Mouse (Mus musculus): Measurements from ENCODE around the gene Akap17b. TPM values are rescaled to one million over a fixed set of nuclear protein-coding genes. Genes with fewer than 3 reads are reported as not detected.

The Akap17b gene
- polyA plus RNA-seq (2012; fragmentation: generic; extraction: Trizol) = 0.32 TPM

- H3K4me3 ChIP-seq = peak within 1 kb of the TSS; percentile 22
- H3K36me3 ChIP-seq (ENCODE audit: control insufficient read depth, insufficient read depth) = no peaks in the 10 kb centered on the region
- no peaks in the 10 kb centered on the region for H3K79me2 ChIP-seq (ENCODE audit: control insufficient read depth, insufficient read depth)
- peak within 1 kb of the TSS; percentile 60 for H3K4me2 ChIP-seq (ENCODE audit: low read depth)
- no peaks in the 10 kb centered on the region for H3K27me3 ChIP-seq (ENCODE audit: control insufficient read depth, insufficient read depth, insufficient read length)
- no peak for TF ChIP-seq CEBPB (IDR thresholded peaks at IDR 0.05; ENCODE audit: insufficient read depth, poor library complexity, severe bottlenecking)
- TF ChIP-seq MAX (IDR thresholded peaks at IDR 0.05; ENCODE audit: low read depth) = no peak
- no peak for TF ChIP-seq SRF (IDR thresholded peaks at IDR 0.05; ENCODE audit: control insufficient read depth, insufficient read length, low read depth)
- TF ChIP-seq USF1 (IDR thresholded peaks at IDR 0.05; ENCODE audit: low read depth) = no peak
- TF ChIP-seq TCF3 (IDR thresholded peaks at IDR 0.05; ENCODE audit: insufficient read length, low read depth) = no peak
- no peak for TF ChIP-seq MYOD1 (IDR thresholded peaks at IDR 0.05; ENCODE audit: control insufficient read depth in 1 of 3, insufficient read length in 2 of 3, low read depth in 2 of 3)
- TF ChIP-seq MYOG (IDR thresholded peaks at IDR 0.05; ENCODE audit: control insufficient read depth in 1 of 3, insufficient read depth in 1 of 3, insufficient read length in 2 of 3, low read depth in 2 of 3) = peak in 1 of 3 experiments; percentile 37
- TF ChIP-seq E2F4 (IDR thresholded peaks at IDR 0.05; ENCODE audit: insufficient read depth) = no peak
- TF ChIP-seq POLR2AphosphoS2 (IDR thresholded peaks at IDR 0.05; ENCODE audit: insufficient read length, low read depth) = no peak
- peak; percentile 19 for TF ChIP-seq POLR2A (IDR thresholded peaks at IDR 0.05; ENCODE audit: insufficient read length, low read depth)
- no peak for TF ChIP-seq TCF12 (IDR thresholded peaks at IDR 0.05; ENCODE audit: insufficient read depth, poor library complexity, severe bottlenecking)
- no peak for TF ChIP-seq REST (IDR thresholded peaks at IDR 0.05; ENCODE audit: insufficient read depth, insufficient read length)
- H3ac ChIP-seq (ENCODE audit: control insufficient read depth, insufficient read length) = peak within 1 kb of the TSS; percentile 34
These were observed at the start of gene Akap17b for GRCm38 (mm10) chrX:36644657-36645551. Gene Akap17b, minus strand, starts transcription at chrX:36645395.

DNA sequence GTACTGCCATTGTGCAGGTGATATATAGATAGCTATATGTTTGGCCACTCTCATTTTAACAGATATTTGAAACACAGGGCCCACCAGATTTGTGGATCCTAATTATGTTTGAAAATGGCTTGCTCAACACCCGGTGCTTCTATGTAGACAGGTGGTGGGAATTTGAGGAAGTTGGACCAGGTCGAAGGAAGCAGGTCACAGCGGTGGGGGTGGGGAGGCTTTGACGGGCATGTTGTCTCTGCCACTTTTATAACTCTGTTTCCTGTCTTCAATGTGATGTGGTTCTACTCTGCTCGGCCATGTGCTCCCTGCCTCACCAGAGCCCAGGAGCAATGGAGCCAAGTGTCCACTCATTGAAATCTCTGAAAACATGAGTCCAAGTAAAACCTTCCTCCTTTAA, 46.2 kb upstream of the Akap17b start:
- no peak overlapping the region for H3ac ChIP-seq (ENCODE audit: control insufficient read depth, insufficient read length)
- TF ChIP-seq TCF12 (IDR thresholded peaks at IDR 0.05; ENCODE audit: insufficient read depth, poor library complexity, severe bottlenecking) (no peak), REST (IDR thresholded peaks at IDR 0.05; ENCODE audit: insufficient read depth, insufficient read length) (no peak), MYOG (IDR thresholded peaks at IDR 0.05; ENCODE audit: control insufficient read depth in 1 of 3, insufficient read depth in 1 of 3, insufficient read length in 2 of 3, low read depth in 2 of 3) (no peak), POLR2AphosphoS2 (IDR thresholded peaks at IDR 0.05; ENCODE audit: insufficient read length, low read depth) (no peak), SRF (IDR thresholded peaks at IDR 0.05; ENCODE audit: control insufficient read depth, insufficient read length, low read depth) (no peak), E2F4 (IDR thresholded peaks at IDR 0.05; ENCODE audit: insufficient read depth) (no peak), CEBPB (IDR thresholded peaks at IDR 0.05; ENCODE audit: insufficient read depth, poor library complexity, severe bottlenecking) (no peak), MYOD1 (IDR thresholded peaks at IDR 0.05; ENCODE audit: control insufficient read depth in 1 of 3, insufficient read length in 2 of 3, low read depth in 2 of 3) (no peak), TCF3 (IDR thresholded peaks at IDR 0.05; ENCODE audit: insufficient read length, low read depth) (no peak), POLR2A (IDR thresholded peaks at IDR 0.05; ENCODE audit: insufficient read length, low read depth) (no peak), MAX (IDR thresholded peaks at IDR 0.05; ENCODE audit: low read depth) (no peak), USF1 (IDR thresholded peaks at IDR 0.05; ENCODE audit: low read depth) (no peak)
- no peak overlapping the region for H3K4me2 ChIP-seq (ENCODE audit: low read depth)
- no peaks in the 10 kb centered on the region for H3K27me3 ChIP-seq (ENCODE audit: control insufficient read depth, insufficient read depth, insufficient read length)
- H3K79me2 ChIP-seq (ENCODE audit: control insufficient read depth, insufficient read depth) = no peaks in the 10 kb centered on the region
- no peak overlapping the region for H3K4me3 ChIP-seq
- H3K36me3 ChIP-seq (ENCODE audit: control insufficient read depth, insufficient read depth) = no peaks in the 10 kb centered on the region

DNA sequence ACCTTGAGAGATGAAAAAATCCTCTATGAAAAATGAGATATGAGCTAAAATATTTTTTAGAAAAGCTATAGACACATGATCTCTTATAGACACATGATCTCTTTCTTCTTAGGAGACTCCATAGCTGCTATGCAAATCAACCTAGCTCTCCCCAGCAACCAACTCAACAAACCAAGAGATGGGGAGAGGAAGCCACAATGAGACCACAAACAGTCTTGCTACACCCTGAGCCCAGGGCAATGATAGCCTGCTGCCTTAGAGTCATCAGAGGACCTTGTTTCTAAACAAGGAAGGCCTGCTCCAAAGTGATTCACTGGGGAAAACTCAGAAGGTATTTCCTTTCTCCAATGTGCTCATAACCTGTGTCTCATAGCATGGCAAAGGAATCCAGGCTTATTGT, 44.5 kb upstream of the Akap17b start:
- no peak for TF ChIP-seq TCF3 (IDR thresholded peaks at IDR 0.05; ENCODE audit: insufficient read length, low read depth)
- TF ChIP-seq MAX (IDR thresholded peaks at IDR 0.05; ENCODE audit: low read depth) = no peak
- no peak for TF ChIP-seq USF1 (IDR thresholded peaks at IDR 0.05; ENCODE audit: low read depth)
- TF ChIP-seq CEBPB (IDR thresholded peaks at IDR 0.05; ENCODE audit: insufficient read depth, poor library complexity, severe bottlenecking) = no peak
- TF ChIP-seq E2F4 (IDR thresholded peaks at IDR 0.05; ENCODE audit: insufficient read depth) = no peak
- H3ac ChIP-seq (ENCODE audit: control insufficient read depth, insufficient read length) = no peak overlapping the region
- no peaks in the 10 kb centered on the region for H3K79me2 ChIP-seq (ENCODE audit: control insufficient read depth, insufficient read depth)
- H3K27me3 ChIP-seq (ENCODE audit: control insufficient read depth, insufficient read depth, insufficient read length) = no peaks in the 10 kb centered on the region
- no peak overlapping the region for H3K4me2 ChIP-seq (ENCODE audit: low read depth)
- no peak overlapping the region for H3K4me3 ChIP-seq
- no peaks in the 10 kb centered on the region for H3K36me3 ChIP-seq (ENCODE audit: control insufficient read depth, insufficient read depth)

GRCm38 (mm10) chrX:36676836-36677235, 31.6 kb upstream of the Akap17b start:
- H3K4me2 ChIP-seq (ENCODE audit: low read depth) = no peak overlapping the region
- no peak overlapping the region for H3ac ChIP-seq (ENCODE audit: control insufficient read depth, insufficient read length)
- TF ChIP-seq USF1 (IDR thresholded peaks at IDR 0.05; ENCODE audit: low read depth) = no peak
- TF ChIP-seq REST (IDR thresholded peaks at IDR 0.05; ENCODE audit: insufficient read depth, insufficient read length) = no peak
- TF ChIP-seq MYOD1 (IDR thresholded peaks at IDR 0.05; ENCODE audit: control insufficient read depth in 1 of 3, insufficient read length in 2 of 3, low read depth in 2 of 3) = no peak
- TF ChIP-seq MYOG (IDR thresholded peaks at IDR 0.05; ENCODE audit: control insufficient read depth in 1 of 3, insufficient read depth in 1 of 3, insufficient read length in 2 of 3, low read depth in 2 of 3) = no peak
- TF ChIP-seq E2F4 (IDR thresholded peaks at IDR 0.05; ENCODE audit: insufficient read depth) = no peak
- no peak for TF ChIP-seq TCF3 (IDR thresholded peaks at IDR 0.05; ENCODE audit: insufficient read length, low read depth)
- TF ChIP-seq CEBPB (IDR thresholded peaks at IDR 0.05; ENCODE audit: insufficient read depth, poor library complexity, severe bottlenecking) = no peak
- TF ChIP-seq TCF12 (IDR thresholded peaks at IDR 0.05; ENCODE audit: insufficient read depth, poor library complexity, severe bottlenecking) = no peak
- no peak for TF ChIP-seq MAX (IDR thresholded peaks at IDR 0.05; ENCODE audit: low read depth)
- no peak for TF ChIP-seq POLR2AphosphoS2 (IDR thresholded peaks at IDR 0.05; ENCODE audit: insufficient read length, low read depth)
- TF ChIP-seq SRF (IDR thresholded peaks at IDR 0.05; ENCODE audit: control insufficient read depth, insufficient read length, low read depth) = no peak
- no peak for TF ChIP-seq POLR2A (IDR thresholded peaks at IDR 0.05; ENCODE audit: insufficient read length, low read depth)
- no peaks in the 10 kb centered on the region for H3K36me3 ChIP-seq (ENCODE audit: control insufficient read depth, insufficient read depth)
- no peaks in the 10 kb centered on the region for H3K79me2 ChIP-seq (ENCODE audit: control insufficient read depth, insufficient read depth)
- no peaks in the 10 kb centered on the region for H3K27me3 ChIP-seq (ENCODE audit: control insufficient read depth, insufficient read depth, insufficient read length)
- H3K4me3 ChIP-seq = no peak overlapping the region
